Comparison of ENCODE assay signal across 12 mouse cellular contexts in genomic region chr3:96249034-96249345, GRCm38 (mm10). TPM values are rescaled to one million over a fixed set of nuclear protein-coding genes. Genes with fewer than 3 reads are reported as not detected.
DNase-seq lines count a peak whose midpoint lies in the region; ATAC-seq and TF ChIP-seq lines count a peak whose summit lies in the region.
"Had no signal": no experiment of that assay in that cellular context is flagged by ENCODE, and none has a peak within 500 bp of the region (broad histone marks: within the 10 kb centered on the region; RNA-seq: fewer than 3 reads in every experiment).

No protein-coding gene starts in this region.

- H3K4me2 ChIP-seq in lung, embryonic 14.5 days = peak overlapping the region; percentile 70
- peak overlapping the region; percentile 40 for H3K4me2 ChIP-seq in forebrain, embryonic 15.5 days (replicated peaks)
- H3K4me2 ChIP-seq in neural tube, embryonic 12.5 days (replicated peaks) = peak overlapping the region; percentile 58; the same call in 1 of the 2 replicates

- no peak overlapping the region for H3K27ac ChIP-seq in lung, embryonic 14.5 days (ENCODE audit: low read depth)
- no peak overlapping the region for H3K27ac ChIP-seq in forebrain, embryonic 15.5 days (replicated peaks)
- no peak overlapping the region for H3K27ac ChIP-seq in neural tube, embryonic 12.5 days

- peaks cover 3% of the 10 kb centered on the region; the same call in 1 of the 2 replicates for H3K27me3 ChIP-seq in lung, embryonic 14.5 days (ENCODE audit: insufficient read depth, low read length)
- no peaks in the 10 kb centered on the region for H3K27me3 ChIP-seq in forebrain, embryonic 15.5 days
- H3K27me3 ChIP-seq in neural tube, embryonic 12.5 days (replicated peaks) = no peaks in the 10 kb centered on the region

- no peak for TF ChIP-seq CTCF in lung, embryonic 14.5 days (IDR thresholded peaks at IDR 0.05; ENCODE audit: low read depth)

- peaks cover 5% of the 10 kb centered on the region for H3K4me1 ChIP-seq in lung, embryonic 14.5 days (ENCODE audit: insufficient read depth)
- peaks cover 23% of the 10 kb centered on the region for H3K4me1 ChIP-seq in forebrain, embryonic 15.5 days
- H3K4me1 ChIP-seq in neural tube, embryonic 12.5 days = peaks cover 18% of the 10 kb centered on the region

- ATAC-seq in lung, embryonic 14.5 days (ENCODE audit: insufficient read depth) = no peak
- no peak for ATAC-seq in forebrain, embryonic 15.5 days (replicated peaks)
- no peak for ATAC-seq in neural tube, embryonic 12.5 days (ENCODE audit: low FRiP score, low read depth)

- H3K36me3 ChIP-seq in lung, embryonic 14.5 days (ENCODE audit: insufficient read depth) = no peaks in the 10 kb centered on the region
- no peaks in the 10 kb centered on the region for H3K36me3 ChIP-seq in forebrain, embryonic 15.5 days
- H3K36me3 ChIP-seq in neural tube, embryonic 12.5 days = no peaks in the 10 kb centered on the region

- peak; percentile 39 for DNase-seq in cerebellum, adult 9-11 months
- no peak for DNase-seq in cerebellum, postnatal 10 days
- DNase-seq in lung, embryonic 14.5 days = no peak
- DNase-seq in lung, postnatal 14 days = no peak
- DNase-seq in layer of hippocampus, adult 9-11 months = no peak
- no peak for DNase-seq in ovary, postnatal 14 days (ENCODE audit: low spot score)
- DNase-seq: cerebellum, adult 2 months had no signal

- peak overlapping the region; percentile 52 for H3K4me3 ChIP-seq in lung, embryonic 14.5 days (ENCODE audit: low read depth, low read length)
- no peak overlapping the region for H3K4me3 ChIP-seq in forebrain, embryonic 15.5 days
- no peak overlapping the region for H3K4me3 ChIP-seq in neural tube, embryonic 12.5 days

- WGBS in lung, embryonic 14.5 days = 36% methylated on average over 4 of the region's 4 CpGs
- 46% methylated on average over 4 of the region's 4 CpGs for WGBS in forebrain, embryonic 15.5 days
- WGBS in neural tube, embryonic 12.5 days = 53% methylated on average over 4 of the region's 4 CpGs

- 0 out of 2 replicates have a peak overlapping the region, but pooled peaks have one; percentile 62 for H3K9ac ChIP-seq in lung, embryonic 14.5 days
- no peak overlapping the region for H3K9ac ChIP-seq in forebrain, embryonic 15.5 days (replicated peaks)
- H3K9ac ChIP-seq in neural tube, embryonic 12.5 days = no peak overlapping the region

- H3K9me3 ChIP-seq in lung, embryonic 14.5 days (ENCODE audit: low read depth, low read length) = no peaks in the 10 kb centered on the region
- no peaks in the 10 kb centered on the region for H3K9me3 ChIP-seq in forebrain, embryonic 15.5 days
- no peaks in the 10 kb centered on the region for H3K9me3 ChIP-seq in neural tube, embryonic 12.5 days

RNA-seq across cellular contexts. Expression of gene Hist2h3c1, which starts 2.5 kb away (rescaled TPM):
- 0.30 and 2.3 TPM in 2 replicates for polyA plus RNA-seq in lung, embryonic 14.5 days (2014; fragmentation: Nextera tagmentation; extraction: Ambion mirVana)
- polyA plus RNA-seq in forebrain, embryonic 15.5 days (2015; fragmentation: Nextera tagmentation; extraction: Ambion mirVana) = 0.62 TPM in 1 of 2 replicates, not detected in the other
- polyA plus RNA-seq in neural tube, embryonic 12.5 days (2016; fragmentation: Nextera tagmentation; extraction: Ambion mirVana) = 0.50 and 1.1 TPM in 2 replicates
- polyA plus RNA-seq: cerebellum, adult 2 months; gonadal fat pad, adult 2 months; liver, adult 2 months; small intestine, adult 2 months had no signal

RNA-seq across cellular contexts. Expression of gene Hist2h2aa1, which starts 3.7 kb away (rescaled TPM):
- polyA plus RNA-seq in lung, embryonic 14.5 days (2014; fragmentation: Nextera tagmentation; extraction: Ambion mirVana) = 13.0 and 15.7 TPM in 2 replicates
- polyA plus RNA-seq in forebrain, embryonic 15.5 days (2015; fragmentation: Nextera tagmentation; extraction: Ambion mirVana) = 25.1 and 32.2 TPM in 2 replicates
- polyA plus RNA-seq in neural tube, embryonic 12.5 days (2016; fragmentation: Nextera tagmentation; extraction: Ambion mirVana) = 19.2 and 21.1 TPM in 2 replicates

RNA-seq across cellular contexts. Expression of gene Hist2h2aa2, which starts 8.9 kb away (rescaled TPM):
- 49.7 and 55.6 TPM in 2 replicates for polyA plus RNA-seq in lung, embryonic 14.5 days (2014; fragmentation: Nextera tagmentation; extraction: Ambion mirVana)
- polyA plus RNA-seq in forebrain, embryonic 15.5 days (2015; fragmentation: Nextera tagmentation; extraction: Ambion mirVana) = 51.6 and 60.6 TPM in 2 replicates
- 54.5 and 73.7 TPM in 2 replicates for polyA plus RNA-seq in neural tube, embryonic 12.5 days (2016; fragmentation: Nextera tagmentation; extraction: Ambion mirVana)

RNA-seq across cellular contexts. Expression of gene Hist2h3c2, which starts 10.1 kb away (rescaled TPM):
- polyA plus RNA-seq in lung, embryonic 14.5 days (2014; fragmentation: Nextera tagmentation; extraction: Ambion mirVana) = 11.5 and 14.4 TPM in 2 replicates
- 6.7 and 8.0 TPM in 2 replicates for polyA plus RNA-seq in forebrain, embryonic 15.5 days (2015; fragmentation: Nextera tagmentation; extraction: Ambion mirVana)
- polyA plus RNA-seq in neural tube, embryonic 12.5 days (2016; fragmentation: Nextera tagmentation; extraction: Ambion mirVana) = 5.0 and 8.2 TPM in 2 replicates

RNA-seq across cellular contexts. Expression of gene Hist2h4, which starts 14.1 kb away (rescaled TPM):
- polyA plus RNA-seq in lung, embryonic 14.5 days (2014; fragmentation: Nextera tagmentation; extraction: Ambion mirVana) = 11.3 and 16.6 TPM in 2 replicates
- polyA plus RNA-seq in forebrain, embryonic 15.5 days (2015; fragmentation: Nextera tagmentation; extraction: Ambion mirVana) = 10.1 and 10.9 TPM in 2 replicates
- polyA plus RNA-seq in neural tube, embryonic 12.5 days (2016; fragmentation: Nextera tagmentation; extraction: Ambion mirVana) = 8.5 and 13.5 TPM in 2 replicates
